Mouse (Mus musculus) megakaryocyte, embryonic 14.5 days (primary cell): ENCODE results near the gene Hcar2.

Source experiments
- FLI1 ChIP-seq: IDR thresholded peaks from 2 replicates; pipeline ENCODE4 v1.6.1; 2012; ENCODE audit warnings: low read length, inconsistent platforms, mixed read lengths
- GATA1 ChIP-seq: IDR thresholded peaks from 3 replicates; pipeline ENCODE4 v1.6.1; 2012; ENCODE audit warnings: mixed read lengths, low read length, inconsistent platforms, borderline replicate concordance

GRCm38 (mm10) chr5:123843816-123844215 is 21.5 kb downstream of the Hcar2 start:
- TF ChIP-seq GATA1 (no peak), FLI1 (no peak)
